Mouse (Mus musculus) liver, adult 2 months (tissue): ENCODE results near the gene Snx25. TPM values are rescaled to one million over a fixed set of nuclear protein-coding genes. Genes with fewer than 3 reads are reported as not detected.

Experiments
- DNase-seq: peaks from one replicate; pipeline ENCODE4 v3.0.0-alpha.2; 2011; ENCODE audit warnings: low read depth, low spot score; ENCODE audit errors: extremely low read depth
- H3K27ac ChIP-seq: fragments of 200-500 bp; replicated peaks from 2 replicates; pipeline ENCODE4 v1.5.1; 2012; ENCODE audit warnings: low read depth, mild to moderate bottlenecking, control low read depth, inconsistent platforms, low read length; ENCODE audit not compliant: insufficient read depth
- H3K27me3 ChIP-seq: fragments of 200-500 bp; 2 replicates; pipeline ENCODE4 v1.6.1; 2012; ENCODE audit warnings: mild to moderate bottlenecking, moderate library complexity, low read length, inconsistent platforms; ENCODE audit not compliant: control insufficient read depth, insufficient read depth
- H3K36me3 ChIP-seq: fragments of 200-500 bp; 2 replicates; pipeline ENCODE4 v1.6.1; 2012; ENCODE audit warnings: low read length, inconsistent platforms; ENCODE audit not compliant: control insufficient read depth, insufficient read depth
- H3K4me1 ChIP-seq: fragments of 200-500 bp; 2 replicates; pipeline ENCODE4 v1.6.1; 2011; ENCODE audit warnings: low read length; ENCODE audit not compliant: control insufficient read depth, insufficient read depth
- H3K4me3 ChIP-seq: fragments of 200-500 bp; 2 replicates; pipeline ENCODE4 v1.5.1; 2011; ENCODE audit warnings: low read depth, mild to moderate bottlenecking, control low read depth, low read length, moderate library complexity; ENCODE audit not compliant: insufficient read depth
- H3K79me2 ChIP-seq: fragments of 200-500 bp; 2 replicates; pipeline ENCODE4 v1.6.1; 2012; ENCODE audit warnings: inconsistent platforms, mild to moderate bottlenecking, low read length, moderate library complexity; ENCODE audit not compliant: control insufficient read depth, insufficient read depth
- H3K9ac ChIP-seq: fragments of 200-500 bp; 2 replicates; pipeline ENCODE4 v1.6.1; 2012; ENCODE audit warnings: low read depth, mild to moderate bottlenecking, control low read depth, inconsistent platforms, low read length
- CTCF ChIP-seq: fragments of 200-500 bp; IDR thresholded peaks from 2 replicates; pipeline ENCODE4 v1.5.1; 2011; ENCODE audit warnings: low read depth, low read length, control low read depth
- POLR2A ChIP-seq: fragments of 200-500 bp; IDR thresholded peaks from 2 replicates; pipeline ENCODE4 v1.6.1; 2011; ENCODE audit warnings: low read length, control low read depth; ENCODE audit not compliant: insufficient read depth; ENCODE audit errors: extremely low read depth
- WGBS: fragments of 180-500 bp; shearing (Covaris S2); methylation state at CpG from one replicate; pipeline ENCODE4 v1.1.7; 2018; 5-methylcytosine and 5-hydroxymethylcytosine counted together
- polyA plus RNA-seq: library from polyadenylated mRNA; depleted of rRNA; stranded (reverse); fragments of >200 nt; gene quantifications from 2 replicates; pipeline ENCODE4 v1.2.3, GENCODE M21; 2012
- total RNA-seq: library from RNA; depleted of rRNA; stranded (reverse); fragments of >200 nt; gene quantifications from 2 replicates; pipeline ENCODE4 v1.2.3, GENCODE M21; 2014

Snx25 gene
- total and polyA plus RNA-seq, 2 experiments, result 3.0 to 10.7 TPM

DNA sequence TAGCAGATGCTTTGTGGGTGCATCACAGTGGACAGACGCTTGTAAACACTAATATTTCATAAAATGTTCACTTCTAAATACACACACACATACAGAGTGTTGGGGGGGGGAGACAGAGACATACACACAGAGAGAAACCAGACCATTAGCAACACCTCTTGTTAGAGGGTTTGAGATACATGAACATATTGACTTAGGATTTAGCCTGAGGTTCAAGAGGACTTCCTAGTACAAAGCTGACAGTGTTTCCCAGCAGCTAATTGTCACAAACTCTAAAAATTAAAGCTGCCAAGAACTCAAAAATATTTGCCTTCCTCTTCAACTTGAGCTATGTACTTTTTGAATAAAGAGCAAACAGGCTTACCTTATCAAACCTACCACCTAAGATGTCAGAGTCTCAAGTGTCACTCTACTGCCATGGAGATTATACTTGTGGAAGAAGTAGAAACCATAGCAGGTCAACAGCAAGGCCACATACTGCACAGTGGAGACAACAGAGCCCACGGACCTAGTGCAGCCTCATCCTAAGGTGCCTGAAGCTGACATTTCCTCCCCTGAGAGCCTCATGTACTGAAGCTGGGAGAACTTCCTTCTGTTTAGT is 78.3 kb downstream of the Snx25 start:
- H3K4me1 ChIP-seq, result no peaks in the 10 kb centered on the region
- H3K4me3 ChIP-seq, result no peak overlapping the region
- H3K36me3 ChIP-seq, result no peaks in the 10 kb centered on the region
- no peaks in the 10 kb centered on the region for H3K27me3 ChIP-seq
- H3K79me2 ChIP-seq, result no peaks in the 10 kb centered on the region
- H3K9ac ChIP-seq, result no peak overlapping the region
- TF ChIP-seq POLR2A (no peak), CTCF (no peak)
- WGBS, result 80% methylated on average over 2 of the region's 2 CpGs
- no peak for DNase-seq
- H3K27ac ChIP-seq, result no peak overlapping the region

DNA sequence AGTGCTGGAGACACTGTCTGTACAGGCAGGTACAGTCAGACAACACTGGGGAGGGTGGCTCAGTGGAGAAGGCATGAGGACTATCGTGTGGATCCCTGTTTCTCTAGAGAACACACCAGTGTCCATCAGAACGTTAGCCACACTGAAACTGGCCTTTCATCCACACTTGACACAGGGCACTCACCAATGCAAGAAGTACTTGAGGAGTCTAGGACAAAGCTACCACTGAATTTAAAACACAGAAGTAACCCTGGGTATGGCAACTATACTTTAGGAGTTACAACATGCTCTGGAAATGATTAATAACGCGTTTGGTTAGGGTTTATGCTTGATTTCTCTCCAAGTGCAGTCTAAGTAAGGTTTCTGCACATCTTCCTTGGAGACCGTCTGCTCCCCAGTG is 79.2 kb downstream of the Snx25 start:
- Histone ChIP-seq H3K27me3 (no peaks in the 10 kb centered on the region), H3K9ac (no peak overlapping the region), H3K27ac (no peak overlapping the region), H3K4me3 (no peak overlapping the region), H3K36me3 (peaks cover 5% of the 10 kb centered on the region), H3K79me2 (no peaks in the 10 kb centered on the region), H3K4me1 (no peaks in the 10 kb centered on the region)
- TF ChIP-seq POLR2A, result no peak
- no peak for TF ChIP-seq CTCF
- 96% methylated on average over 5 of the region's 5 CpGs for WGBS
- no peak for DNase-seq

DNA sequence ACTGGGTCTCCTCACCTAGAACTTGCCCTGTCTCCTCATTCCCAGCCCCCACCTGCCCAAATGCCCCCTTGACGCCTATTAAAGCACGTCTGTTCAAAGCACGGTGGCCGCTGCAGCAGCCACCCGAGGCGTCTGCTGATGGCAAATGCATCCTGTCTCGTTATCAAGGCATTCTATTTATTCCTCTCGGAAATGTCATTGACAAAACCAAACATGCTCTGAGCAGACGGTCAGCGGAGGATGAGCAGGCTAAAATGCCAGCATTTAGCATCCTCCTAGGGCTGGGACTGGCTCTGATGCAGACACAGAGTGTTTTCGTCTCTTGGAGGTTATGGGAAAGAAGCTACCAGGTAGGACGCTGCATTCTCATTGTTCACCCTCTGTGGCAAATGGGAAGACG is 111.7 kb downstream of the Snx25 start:
- Histone ChIP-seq H3K27me3 (no peaks in the 10 kb centered on the region), H3K79me2 (no peaks in the 10 kb centered on the region), H3K27ac (no peak overlapping the region), H3K4me1 (no peaks in the 10 kb centered on the region), H3K4me3 (no peak overlapping the region), H3K36me3 (peaks cover 31% of the 10 kb centered on the region), H3K9ac (no peak overlapping the region)
- no peak for TF ChIP-seq CTCF
- no peak for TF ChIP-seq POLR2A
- 79% methylated on average over 13 of the region's 13 CpGs for WGBS
- no peak for DNase-seq

DNA sequence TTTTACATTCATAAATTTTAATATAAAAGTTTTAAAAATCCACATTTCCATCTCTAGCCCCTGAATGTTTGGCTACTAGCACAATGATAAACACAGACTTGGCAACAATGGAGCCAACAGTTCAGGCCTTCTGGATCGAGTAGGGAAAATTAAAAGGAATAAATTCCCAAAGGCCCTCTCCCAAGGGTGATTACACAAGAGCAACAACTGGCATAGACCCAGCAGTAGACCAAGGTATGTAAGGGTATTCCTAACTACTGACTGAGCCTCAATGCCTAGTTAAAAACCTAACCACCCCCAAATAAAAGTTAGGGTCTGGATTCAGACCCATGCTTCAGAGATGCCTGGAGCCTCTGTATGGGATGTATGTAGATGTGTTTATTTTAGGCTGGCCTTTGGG is 112.3 kb downstream of the Snx25 start:
- TF ChIP-seq CTCF, result no peak
- TF ChIP-seq POLR2A, result no peak
- Histone ChIP-seq H3K27ac (no peak overlapping the region), H3K4me1 (no peaks in the 10 kb centered on the region), H3K9ac (no peak overlapping the region), H3K27me3 (no peaks in the 10 kb centered on the region), H3K79me2 (no peaks in the 10 kb centered on the region), H3K4me3 (no peak overlapping the region), H3K36me3 (peaks cover 26% of the 10 kb centered on the region)
- 15% methylated on average over 1 of the region's 1 CpGs for WGBS
- peak; percentile 5 for DNase-seq

DNA sequence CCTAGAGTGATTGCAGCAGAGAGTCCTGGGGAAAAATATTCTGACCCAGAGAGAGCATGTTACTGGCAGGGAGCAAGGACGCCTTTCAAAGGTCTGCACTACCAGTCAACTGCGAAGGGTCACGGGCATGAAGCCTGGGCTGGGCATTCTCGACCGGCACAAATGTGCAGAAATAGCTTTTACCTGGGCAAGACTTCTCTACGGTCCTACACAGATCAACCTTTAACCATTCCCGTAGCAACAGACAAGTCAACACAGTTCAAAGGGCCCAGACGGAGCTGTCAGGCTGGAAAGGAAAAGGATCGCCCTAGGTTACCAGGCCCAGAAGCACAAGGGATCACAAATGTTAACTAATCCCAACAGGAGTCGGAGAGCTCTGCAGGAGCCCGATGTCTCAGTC is 115.7 kb downstream of the Snx25 start:
- WGBS, result 73% methylated on average over 11 of the region's 11 CpGs
- Histone ChIP-seq H3K4me3 (no peak overlapping the region), H3K4me1 (no peaks in the 10 kb centered on the region), H3K27me3 (no peaks in the 10 kb centered on the region), H3K79me2 (no peaks in the 10 kb centered on the region), H3K9ac (no peak overlapping the region), H3K36me3 (peaks cover 30% of the 10 kb centered on the region), H3K27ac (no peak overlapping the region)
- DNase-seq, result peak; percentile 54
- TF ChIP-seq CTCF (no peak), POLR2A (no peak)

DNA sequence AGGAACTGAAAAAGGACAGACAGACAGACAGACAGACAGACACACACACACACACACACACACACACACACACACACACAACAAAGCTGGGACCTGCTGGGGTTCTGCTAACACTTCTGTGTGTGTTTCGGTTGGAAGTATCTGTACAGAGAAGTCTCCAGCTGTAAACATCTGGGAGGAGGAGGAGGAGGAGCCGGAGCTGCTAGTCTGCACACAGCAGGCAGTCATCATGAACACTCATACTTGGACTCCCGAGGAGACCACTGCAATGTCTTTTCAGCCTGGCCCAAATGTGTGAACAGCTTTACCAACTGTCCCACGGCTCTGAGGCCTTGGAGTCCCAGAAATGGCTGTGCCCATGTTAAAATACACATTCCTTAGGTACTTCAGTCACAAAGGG is 127.6 kb downstream of the Snx25 start:
- Histone ChIP-seq H3K4me3 (no peak overlapping the region), H3K79me2 (no peaks in the 10 kb centered on the region), H3K9ac (no peak overlapping the region), H3K36me3 (no peaks in the 10 kb centered on the region; the same call in 1 of the 2 replicates), H3K4me1 (no peaks in the 10 kb centered on the region), H3K27ac (no peak overlapping the region), H3K27me3 (no peaks in the 10 kb centered on the region)
- WGBS, result 78% methylated on average over 4 of the region's 4 CpGs
- no peak for TF ChIP-seq CTCF
- TF ChIP-seq POLR2A, result no peak
- DNase-seq, result no peak
